Mouse (Mus musculus): ENCODE results near the gene Dgat2. TPM values are rescaled to one million over a fixed set of nuclear protein-coding genes. Genes with fewer than 3 reads are reported as not detected.

Gene Dgat2
- total RNA-seq, 2 experiments from 2014 or later = 111 TPM

DNA sequence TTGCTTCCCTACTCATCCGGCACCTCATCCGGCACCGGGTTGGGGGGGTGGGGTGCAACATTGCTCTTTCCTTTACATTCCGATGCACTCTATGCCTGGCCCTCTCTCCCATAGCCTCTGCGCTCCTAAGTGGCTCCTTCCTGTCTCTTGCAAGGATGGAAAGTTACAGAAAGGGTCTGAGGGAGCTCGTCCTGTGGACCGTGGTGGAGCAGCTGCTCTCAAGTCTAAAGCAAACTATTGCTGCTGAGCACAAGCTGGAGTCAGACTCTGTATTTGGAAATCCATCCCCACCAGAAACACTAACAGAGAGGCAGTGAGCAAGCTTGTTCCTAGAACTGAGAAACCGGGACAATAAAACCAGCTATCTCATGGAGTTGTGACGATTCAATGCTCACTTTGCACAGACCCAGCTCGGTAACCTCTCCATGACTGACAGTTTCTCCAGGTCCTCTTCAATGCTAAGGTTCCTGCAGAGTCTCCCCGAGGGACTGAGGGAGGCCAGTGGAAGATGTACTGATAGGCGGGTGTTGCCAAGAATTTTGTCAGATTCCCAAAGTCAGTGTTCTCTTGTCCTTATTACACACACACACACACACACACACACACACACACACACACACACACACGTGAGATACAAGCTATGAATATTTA is 42.6 kb downstream of the Dgat2 start:
- TF ChIP-seq CTCF (conservative IDR thresholded peaks at IDR 0.05) = no peak
- no peak for DNase-seq (ENCODE audit: low spot score in 2 of 2)
- Histone ChIP-seq H3K4me3 (peak overlapping the region; percentile 92), H3K27ac (peak overlapping the region; percentile 92)

GRCm38 (mm10) chr7:99137541-99137940 is 45.0 kb downstream of the Dgat2 start:
- Histone ChIP-seq H3K4me3 (no peak overlapping the region), H3K27ac (no peak overlapping the region)
- TF ChIP-seq CTCF (conservative IDR thresholded peaks at IDR 0.05) = no peak
- no peak for DNase-seq (ENCODE audit: low spot score in 2 of 2)

GRCm38 (mm10) chr7:99136789-99137188 is 45.7 kb downstream of the Dgat2 start:
- DNase-seq (ENCODE audit: low spot score in 2 of 2) = no peak
- no peak overlapping the region for H3K27ac ChIP-seq
- no peak overlapping the region for H3K4me3 ChIP-seq
- TF ChIP-seq CTCF (conservative IDR thresholded peaks at IDR 0.05) = no peak

DNA sequence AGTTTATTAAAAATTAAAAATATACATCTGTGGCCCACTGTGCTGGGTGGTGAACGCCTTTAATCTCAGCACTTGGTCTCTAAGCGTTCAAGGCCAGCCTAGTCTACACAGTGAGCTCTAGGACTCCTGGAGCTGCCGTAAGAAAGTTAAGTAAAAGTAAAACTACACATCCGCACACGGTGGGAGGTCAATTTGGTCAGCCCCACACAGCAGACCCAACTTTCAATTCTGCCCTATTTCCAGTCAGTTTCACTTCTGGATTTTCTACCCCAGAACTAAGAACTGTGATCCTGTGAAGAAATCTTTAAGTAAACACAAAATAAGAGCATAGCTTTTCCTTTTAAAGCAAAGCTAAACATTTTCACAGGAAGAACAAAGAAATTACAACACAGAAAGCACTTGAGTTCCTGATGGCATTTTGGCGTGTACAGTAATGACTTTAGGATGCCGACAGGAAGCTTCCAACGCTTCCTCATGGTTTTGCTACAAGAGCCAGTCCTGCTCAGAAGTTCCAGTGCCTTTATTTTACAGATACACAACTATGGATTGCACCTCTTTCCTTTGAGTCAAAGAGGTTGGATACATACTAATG is 48.6 kb downstream of the Dgat2 start:
- DNase-seq (ENCODE audit: low spot score in 2 of 2) = no peak
- H3K4me3 ChIP-seq = no peak overlapping the region
- H3K27ac ChIP-seq = peak overlapping the region; percentile 57; the same call in 1 of the 2 replicates
- no peak for TF ChIP-seq CTCF (conservative IDR thresholded peaks at IDR 0.05)

- no peak for DNase-seq (ENCODE audit: low spot score in 2 of 2)
- peak overlapping the region; percentile 69 for H3K27ac ChIP-seq
- TF ChIP-seq CTCF (conservative IDR thresholded peaks at IDR 0.05) = no peak
- no peak overlapping the region for H3K4me3 ChIP-seq
These were observed 49.9 kb downstream of the Dgat2 start for GRCm38 (mm10) chr7:99132597-99132996.

- TF ChIP-seq CTCF (conservative IDR thresholded peaks at IDR 0.05) = no peak
- no peak for DNase-seq (ENCODE audit: low spot score in 2 of 2)
- H3K4me3 ChIP-seq = no peak overlapping the region
- peak overlapping the region; percentile 69 for H3K27ac ChIP-seq
These were observed 50.6 kb downstream of the Dgat2 start for GRCm38 (mm10) chr7:99131819-99132353.

DNA sequence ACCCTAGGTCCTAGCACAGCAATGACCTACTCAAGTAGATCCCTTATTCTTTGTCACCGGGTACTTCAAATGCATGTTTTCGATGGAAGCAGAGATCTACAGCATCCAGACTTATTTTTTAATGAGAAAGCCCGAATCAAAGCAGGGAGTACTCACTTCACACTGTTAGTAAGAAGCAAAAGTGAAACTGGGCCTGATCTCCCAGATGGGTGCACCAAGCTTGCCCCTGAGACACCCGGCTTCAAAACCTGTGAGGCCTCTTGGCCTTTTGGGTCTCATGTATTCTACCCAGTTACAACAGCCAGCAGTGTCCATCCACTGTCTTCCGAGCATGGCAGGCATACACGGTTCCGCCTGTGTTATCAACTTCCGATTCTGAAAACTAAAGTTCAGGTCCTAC is 53.6 kb downstream of the Dgat2 start:
- no peak overlapping the region for H3K27ac ChIP-seq
- no peak for TF ChIP-seq CTCF (conservative IDR thresholded peaks at IDR 0.05)
- no peak for DNase-seq (ENCODE audit: low spot score in 2 of 2)
- H3K4me3 ChIP-seq = no peak overlapping the region

GRCm38 (mm10) chr7:99128020-99128950 is 54.2 kb downstream of the Dgat2 start:
- no peak for TF ChIP-seq CTCF (conservative IDR thresholded peaks at IDR 0.05)
- Histone ChIP-seq H3K27ac (no peak overlapping the region), H3K4me3 (no peak overlapping the region)
- DNase-seq (ENCODE audit: low spot score in 2 of 2) = no peak

DNA sequence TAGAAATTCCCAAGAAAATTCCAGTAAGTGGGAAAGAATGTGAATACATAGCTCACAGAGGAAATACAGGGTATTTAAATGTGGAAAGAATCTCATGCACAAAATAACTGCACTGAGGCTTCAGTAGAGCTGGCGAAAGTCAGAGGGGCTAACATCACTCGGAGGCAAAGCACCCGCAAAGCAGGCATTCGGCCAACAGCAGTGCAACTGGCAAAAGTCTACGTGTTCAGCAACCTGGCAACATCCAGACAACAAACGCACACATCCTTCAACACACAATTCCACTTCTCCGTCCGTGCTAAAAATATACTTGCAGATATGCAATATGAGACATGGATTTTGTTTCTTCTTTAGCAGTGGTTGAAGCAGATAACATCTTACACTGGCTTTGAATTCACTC is 56.5 kb downstream of the Dgat2 start:
- no peak for DNase-seq (ENCODE audit: low spot score in 2 of 2)
- no peak overlapping the region for H3K4me3 ChIP-seq
- H3K27ac ChIP-seq = no peak overlapping the region
- no peak for TF ChIP-seq CTCF (conservative IDR thresholded peaks at IDR 0.05)

DNA sequence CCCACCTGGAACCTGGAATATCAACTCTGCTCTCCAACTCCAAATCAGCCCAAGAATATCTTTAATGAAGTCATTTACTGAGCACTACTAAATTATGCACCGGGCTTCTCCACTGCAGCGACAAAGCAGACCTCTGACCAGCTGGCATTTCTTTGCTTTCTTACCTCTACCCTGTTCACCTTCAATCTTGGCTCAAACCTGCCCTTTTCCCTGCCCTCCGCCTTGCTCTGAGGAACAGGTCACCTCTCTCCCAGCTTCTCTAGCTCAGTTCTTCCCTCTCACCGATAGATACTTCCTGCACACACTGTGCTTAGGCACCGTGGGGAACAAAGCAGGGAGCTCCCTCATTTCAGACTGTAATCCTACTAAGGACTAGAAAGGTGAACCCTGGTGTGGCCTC is 59.9 kb downstream of the Dgat2 start:
- DNase-seq (ENCODE audit: low spot score in 2 of 2) = no peak
- TF ChIP-seq CTCF (conservative IDR thresholded peaks at IDR 0.05) = no peak
- Histone ChIP-seq H3K4me3 (no peak overlapping the region), H3K27ac (no peak overlapping the region)

DNA sequence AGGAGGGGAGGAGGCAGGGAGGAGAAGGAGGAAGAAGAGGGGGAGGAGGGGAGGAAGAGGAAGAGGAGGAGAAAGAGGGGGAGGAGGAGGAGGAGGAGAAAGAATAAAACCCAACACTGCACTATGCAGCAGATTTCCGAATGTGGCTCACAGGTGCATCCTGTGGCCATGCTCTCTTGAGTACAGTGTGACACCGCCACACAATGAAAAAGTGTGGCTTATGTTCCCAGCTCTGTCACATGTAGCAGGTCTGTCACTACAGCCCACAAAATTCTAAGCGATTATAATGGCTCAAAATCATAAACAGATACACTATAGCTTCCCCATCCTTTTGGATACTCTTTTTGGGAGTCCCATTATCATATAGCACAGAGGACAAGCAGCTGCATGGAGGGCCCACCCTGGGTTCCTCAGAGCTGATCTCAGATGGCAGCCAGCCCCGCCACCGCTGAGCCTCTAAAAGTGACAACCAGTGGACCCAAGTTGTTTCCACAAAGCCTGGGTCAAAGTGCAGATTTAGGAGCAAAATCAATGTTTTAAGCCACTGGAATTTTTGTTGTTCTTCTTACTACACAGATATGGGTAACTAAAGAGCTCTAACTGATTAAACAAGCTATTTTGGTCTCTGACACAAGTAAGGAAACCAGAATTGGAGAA is 61.5 kb downstream of the Dgat2 start:
- no peak for TF ChIP-seq CTCF (conservative IDR thresholded peaks at IDR 0.05)
- no peak for DNase-seq (ENCODE audit: low spot score in 2 of 2)
- no peak overlapping the region for H3K4me3 ChIP-seq
- H3K27ac ChIP-seq = no peak overlapping the region

GRCm38 (mm10) chr7:99120082-99120481 is 62.4 kb downstream of the Dgat2 start:
- Histone ChIP-seq H3K27ac (no peak overlapping the region), H3K4me3 (no peak overlapping the region)
- no peak for DNase-seq (ENCODE audit: low spot score in 2 of 2)
- TF ChIP-seq CTCF (conservative IDR thresholded peaks at IDR 0.05) = no peak

GRCm38 (mm10) chr7:99116781-99117180 is 65.7 kb downstream of the Dgat2 start:
- TF ChIP-seq CTCF (conservative IDR thresholded peaks at IDR 0.05) = no peak
- DNase-seq (ENCODE audit: low spot score in 2 of 2) = no peak
- Histone ChIP-seq H3K27ac (no peak overlapping the region), H3K4me3 (no peak overlapping the region)
